Mouse (Mus musculus) stomach, embryonic 14.5 days (tissue): ENCODE measurements around the gene Rnd3. TPM values are rescaled to one million over a fixed set of nuclear protein-coding genes. Genes with fewer than 3 reads are reported as not detected.

Experiments
- ATAC-seq: fragments of 200-750 bp; cut with Nextera tagmentation; 2 replicates; pipeline ENCODE4 v1.8.0; 2017; ENCODE audit warnings: low read depth, moderate TSS enrichment; ENCODE audit not compliant: insufficient number of reproducible peaks, insufficient read depth, low FRiP score
- H3K27ac ChIP-seq: fragments of 300-500 bp; sonication (generic); 2 replicates; pipeline ENCODE4 v1.5.1; 2014; ENCODE audit warnings: mild to moderate bottlenecking, low read length, moderate library complexity, mixed read lengths
- H3K27me3 ChIP-seq: fragments of 300-500 bp; sonication (generic); 2 replicates; pipeline ENCODE4 v1.6.1; 2014; ENCODE audit warnings: low read length, control low read depth, mixed read lengths; ENCODE audit not compliant: control insufficient read depth, insufficient read depth
- H3K36me3 ChIP-seq: fragments of 300-500 bp; sonication (generic); 2 replicates; pipeline ENCODE4 v1.6.1; 2014; ENCODE audit warnings: mild to moderate bottlenecking, control low read depth, low read length, moderate library complexity, mixed read lengths; ENCODE audit not compliant: control insufficient read depth, insufficient read depth
- H3K4me1 ChIP-seq: fragments of 300-500 bp; sonication (generic); 2 replicates; pipeline ENCODE4 v1.6.1; 2014; ENCODE audit warnings: low read length, control low read depth, mixed read lengths; ENCODE audit not compliant: control insufficient read depth, insufficient read depth
- H3K4me2 ChIP-seq: fragments of 300-500 bp; sonication (generic); replicated peaks from 2 replicates; pipeline ENCODE4 v1.6.1; 2014; ENCODE audit warnings: low read depth, low read length, control low read depth
- H3K4me3 ChIP-seq: fragments of 300-500 bp; sonication (generic); 2 replicates; pipeline ENCODE4 v1.5.1; 2014; ENCODE audit warnings: low read depth, low read length, control low read depth
- H3K9ac ChIP-seq: fragments of 300-500 bp; sonication (generic); replicated peaks from 2 replicates; pipeline ENCODE4 v1.6.1; 2014; ENCODE audit warnings: low read depth, mild to moderate bottlenecking, control low read depth, low read length, moderate library complexity, mixed read lengths
- H3K9me3 ChIP-seq: fragments of 300-500 bp; sonication (generic); 2 replicates; pipeline ENCODE4 v1.6.1; 2016; ENCODE audit warnings: low read depth, low read length, control low read depth; ENCODE audit not compliant: control insufficient read depth
- WGBS: fragments of 180-500 bp; shearing (Covaris S2); extraction: QIAGEN DNeasy Blood & Tissue Kit; methylation state at CpG from one replicate; pipeline ENCODE4 v1.1.7; 2014; 5-methylcytosine and 5-hydroxymethylcytosine counted together
- polyA plus RNA-seq: library from polyadenylated mRNA; unstranded; fragments of >200 nt; fragmentation: Nextera tagmentation; extraction: Ambion mirVana; gene quantifications from 2 replicates; pipeline ENCODE4 v1.2.1, GENCODE M21; 2014

Rnd3 gene
- 97.3 and 107 TPM in 2 replicates for polyA plus RNA-seq

DNA sequence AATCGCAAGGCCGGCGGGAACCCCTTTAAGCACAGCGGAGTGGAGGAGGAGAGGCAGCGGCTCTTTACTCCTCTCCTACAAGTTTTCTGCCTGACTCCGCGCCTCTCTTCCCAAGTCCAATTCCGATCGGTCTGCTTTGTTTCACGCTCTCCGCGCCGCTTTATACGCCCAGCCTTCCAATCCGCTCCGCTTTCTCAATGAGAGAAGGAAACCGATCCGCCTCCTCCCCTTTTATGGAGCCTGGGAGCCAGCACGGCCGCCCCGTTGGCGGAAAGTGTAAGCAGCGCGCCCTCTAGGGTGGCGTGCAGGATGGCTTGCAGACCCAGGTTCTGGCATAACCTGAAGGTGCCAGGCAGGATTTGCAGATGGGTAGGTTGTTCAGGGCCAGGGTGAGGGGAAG is at the start of gene Rnd3:
Gene Rnd3 (minus strand): TSS at position 137 of the 400 bp plus-strand sequence.
- peak; percentile 87 for ATAC-seq
- peak within 1 kb of the TSS; percentile 93 for H3K4me3 ChIP-seq
- H3K4me1 ChIP-seq: peaks cover 11% of the 10 kb centered on the region; the same call in 1 of the 2 replicates
- no peaks in the 10 kb centered on the region for H3K36me3 ChIP-seq
- peak within 1 kb of the TSS; percentile 96 for H3K27ac ChIP-seq
- peak within 1 kb of the TSS; percentile 93 for H3K9ac ChIP-seq
- H3K4me2 ChIP-seq: peak within 1 kb of the TSS; percentile 70
- no peaks in the 10 kb centered on the region for H3K27me3 ChIP-seq
- H3K9me3 ChIP-seq: no peaks in the 10 kb centered on the region
- WGBS: 0% methylated on average over 25 of the region's 25 CpGs

DNA sequence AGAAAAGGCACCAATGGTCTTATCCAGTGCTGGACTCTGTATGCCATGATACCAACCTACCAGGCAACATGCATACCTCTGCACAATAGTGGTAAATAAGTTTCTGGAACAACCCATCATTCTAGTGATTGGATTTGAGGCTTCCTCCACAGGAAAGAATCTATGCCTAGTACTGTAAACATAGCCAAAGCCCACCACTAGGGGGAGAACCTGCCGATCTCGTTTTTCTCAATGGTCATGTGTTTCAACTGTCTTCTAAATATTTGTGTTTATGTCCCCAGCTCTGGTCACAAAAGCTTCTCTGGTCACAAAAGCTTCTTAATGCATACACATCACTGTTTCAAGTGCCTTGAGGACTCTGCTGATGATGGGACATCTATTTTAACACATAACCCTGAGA is 43.4 kb upstream of the Rnd3 start:
- whole genome bisulfite sequencing: 58% methylated on average over 2 of the region's 2 CpGs
- Histone ChIP-seq H3K4me1 (no peaks in the 10 kb centered on the region), H3K27ac (no peak overlapping the region)

DNA sequence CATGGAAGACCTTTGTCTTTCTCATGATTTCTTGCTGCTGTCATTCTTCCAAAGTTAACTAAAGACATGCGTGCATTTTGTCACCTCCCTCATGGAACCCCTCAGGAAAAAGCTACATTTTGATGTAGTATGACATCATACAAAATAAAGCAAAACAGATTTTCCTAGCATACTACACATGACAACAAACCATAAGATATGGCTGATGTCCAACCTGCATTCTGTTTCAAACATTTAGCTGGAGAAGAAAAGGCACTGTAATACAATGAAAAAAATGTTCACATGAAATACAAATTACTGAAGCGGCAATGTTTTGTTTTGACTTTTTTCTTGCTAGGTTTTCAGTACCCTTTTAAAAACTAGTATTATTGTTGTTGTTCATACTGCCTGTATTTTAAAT is 36.9 kb upstream of the Rnd3 start:
- no peaks in the 10 kb centered on the region for H3K4me1 ChIP-seq
- H3K9me3 ChIP-seq: no peaks in the 10 kb centered on the region
- H3K4me3 ChIP-seq: no peak overlapping the region
- 92% methylated on average over 2 of the region's 2 CpGs for WGBS
- ATAC-seq: no peak
- H3K27ac ChIP-seq: no peak overlapping the region
- no peaks in the 10 kb centered on the region for H3K27me3 ChIP-seq
- H3K4me2 ChIP-seq: no peak overlapping the region
- no peaks in the 10 kb centered on the region for H3K36me3 ChIP-seq
- no peak overlapping the region for H3K9ac ChIP-seq

More for the DNA sequence above, 43.4 kb upstream of the Rnd3 start:
- Histone ChIP-seq H3K27me3 (no peaks in the 10 kb centered on the region), H3K36me3 (no peaks in the 10 kb centered on the region), H3K4me3 (no peak overlapping the region), H3K4me2 (no peak overlapping the region), H3K9me3 (no peaks in the 10 kb centered on the region), H3K9ac (no peak overlapping the region)
- no peak for ATAC-seq

DNA sequence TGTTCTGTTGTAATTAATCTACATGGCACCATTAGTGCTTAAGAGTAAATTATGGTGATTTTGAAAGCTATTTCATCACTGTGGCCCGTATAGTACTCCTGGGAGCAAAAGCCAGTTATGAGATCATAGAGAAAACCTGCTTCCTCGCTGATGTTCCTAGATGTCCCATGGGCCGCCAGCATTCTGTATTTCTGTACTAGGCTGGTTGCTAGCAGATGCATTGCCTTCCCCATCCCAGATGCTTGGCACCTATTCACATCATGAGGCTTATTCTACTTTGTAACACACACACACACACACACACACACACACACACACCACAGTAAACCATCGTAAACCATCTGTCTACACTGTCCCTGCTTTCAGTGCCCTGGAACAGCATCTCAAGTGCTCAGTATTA is 34.1 kb upstream of the Rnd3 start:
- Histone ChIP-seq H3K4me2 (no peak overlapping the region), H3K27me3 (no peaks in the 10 kb centered on the region), H3K27ac (no peak overlapping the region), H3K36me3 (no peaks in the 10 kb centered on the region), H3K9me3 (no peaks in the 10 kb centered on the region), H3K9ac (no peak overlapping the region), H3K4me3 (no peak overlapping the region), H3K4me1 (no peaks in the 10 kb centered on the region)
- ATAC-seq: no peak
- 94% methylated on average over 4 of the region's 4 CpGs for WGBS

DNA sequence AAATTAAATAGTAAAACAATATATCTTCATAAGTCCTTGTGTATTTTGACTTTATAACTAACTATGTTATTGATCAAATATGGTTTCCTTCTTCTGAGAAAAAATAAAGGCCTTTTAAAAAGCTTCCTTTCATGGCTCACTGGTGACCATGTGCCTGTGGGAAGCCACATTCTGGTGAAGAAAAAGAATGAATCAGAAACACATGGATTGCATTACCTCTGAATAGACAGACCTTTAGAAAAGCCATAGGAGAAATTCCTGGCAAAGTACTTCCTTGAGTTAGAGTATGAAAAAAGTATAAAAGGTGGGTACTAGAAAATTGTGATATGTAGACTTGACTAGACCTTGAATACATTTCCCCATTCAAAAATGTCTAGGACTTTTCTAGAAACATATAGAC is 32.5 kb upstream of the Rnd3 start:
- Histone ChIP-seq H3K9me3 (no peaks in the 10 kb centered on the region), H3K4me3 (no peak overlapping the region), H3K4me1 (0 out of 2 replicates have a peak, but pooled peaks cover 4% of the 10 kb centered on the region), H3K27me3 (no peaks in the 10 kb centered on the region), H3K36me3 (no peaks in the 10 kb centered on the region), H3K27ac (no peak overlapping the region), H3K9ac (no peak overlapping the region), H3K4me2 (no peak overlapping the region)
- ATAC-seq: no peak

DNA sequence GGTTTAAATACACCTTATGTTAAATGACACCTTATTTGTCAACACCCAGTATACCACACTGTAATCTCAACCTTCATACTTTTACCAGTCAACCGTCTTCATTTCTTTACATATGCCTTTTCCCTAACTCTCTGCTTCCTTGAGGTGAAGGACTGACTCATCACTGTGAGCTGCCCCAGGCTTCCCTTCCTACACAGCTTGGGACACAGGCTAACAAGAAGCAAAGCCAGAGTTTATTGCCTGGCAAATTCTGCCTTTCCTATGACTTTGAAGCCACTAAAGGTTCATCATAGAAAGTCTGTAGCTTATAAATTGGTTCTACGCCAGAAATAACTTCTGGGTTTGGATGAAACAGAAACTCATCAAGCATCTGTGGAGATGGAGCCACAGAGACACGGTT is 30.2 kb upstream of the Rnd3 start:
- WGBS: 70% methylated on average over 3 of the region's 3 CpGs
- no peak for ATAC-seq
- Histone ChIP-seq H3K27ac (no peak overlapping the region), H3K36me3 (no peaks in the 10 kb centered on the region), H3K9ac (no peak overlapping the region), H3K27me3 (no peaks in the 10 kb centered on the region), H3K9me3 (no peaks in the 10 kb centered on the region), H3K4me1 (0 out of 2 replicates have a peak, but pooled peaks cover 4% of the 10 kb centered on the region), H3K4me2 (no peak overlapping the region), H3K4me3 (no peak overlapping the region)

DNA sequence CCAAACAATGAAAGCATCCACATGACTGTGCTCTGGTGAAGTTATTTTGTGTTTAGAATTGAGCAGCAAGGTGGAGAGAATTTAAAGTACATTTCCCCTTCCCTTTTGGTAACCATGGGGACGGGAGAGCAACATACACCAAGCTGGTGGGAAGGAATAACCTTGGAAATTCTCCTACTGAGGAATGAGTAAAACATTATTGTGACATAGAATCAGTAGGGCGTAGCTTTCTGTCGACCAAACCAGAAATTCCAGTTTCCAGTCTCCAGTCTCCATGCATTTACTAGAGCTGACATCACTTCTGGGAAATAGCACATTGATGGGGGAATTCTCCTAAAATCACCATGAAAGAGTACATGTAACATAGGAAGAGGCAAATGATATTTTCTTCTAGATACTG is 28.7 kb upstream of the Rnd3 start:
- Histone ChIP-seq H3K9me3 (no peaks in the 10 kb centered on the region), H3K9ac (no peak overlapping the region), H3K36me3 (no peaks in the 10 kb centered on the region), H3K27ac (no peak overlapping the region), H3K27me3 (no peaks in the 10 kb centered on the region), H3K4me3 (no peak overlapping the region), H3K4me2 (no peak overlapping the region), H3K4me1 (0 out of 2 replicates have a peak, but pooled peaks cover 4% of the 10 kb centered on the region)
- 0 out of 2 replicates have a peak, but pooled peaks have one; percentile 63 for ATAC-seq
- 59% methylated on average over 3 of the region's 3 CpGs for WGBS

DNA sequence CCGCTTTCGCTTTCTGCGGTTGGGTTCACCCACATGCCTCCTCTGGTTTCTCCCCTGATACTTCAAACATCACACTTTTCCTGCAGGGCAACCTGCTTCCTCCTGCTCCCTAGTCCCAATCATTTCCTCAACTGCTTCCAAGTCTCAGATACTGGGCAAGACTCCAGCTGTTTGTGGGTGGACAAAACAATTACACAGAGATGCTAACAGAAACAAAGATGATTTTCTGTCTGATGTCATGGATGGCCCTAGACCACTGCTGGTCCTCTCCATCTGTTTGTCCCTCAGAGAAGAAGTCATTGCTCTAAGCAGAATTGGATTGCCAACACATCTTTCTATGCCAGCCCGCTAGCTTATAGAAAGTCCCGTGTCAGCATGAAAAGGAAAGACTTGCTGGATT is 26.4 kb upstream of the Rnd3 start:
- Histone ChIP-seq H3K27ac (no peak overlapping the region), H3K27me3 (no peaks in the 10 kb centered on the region), H3K4me1 (0 out of 2 replicates have a peak, but pooled peaks cover 4% of the 10 kb centered on the region), H3K36me3 (no peaks in the 10 kb centered on the region), H3K9me3 (no peaks in the 10 kb centered on the region), H3K4me2 (no peak overlapping the region), H3K4me3 (no peak overlapping the region), H3K9ac (no peak overlapping the region)
- ATAC-seq: no peak
- WGBS: 89% methylated on average over 5 of the region's 5 CpGs

DNA sequence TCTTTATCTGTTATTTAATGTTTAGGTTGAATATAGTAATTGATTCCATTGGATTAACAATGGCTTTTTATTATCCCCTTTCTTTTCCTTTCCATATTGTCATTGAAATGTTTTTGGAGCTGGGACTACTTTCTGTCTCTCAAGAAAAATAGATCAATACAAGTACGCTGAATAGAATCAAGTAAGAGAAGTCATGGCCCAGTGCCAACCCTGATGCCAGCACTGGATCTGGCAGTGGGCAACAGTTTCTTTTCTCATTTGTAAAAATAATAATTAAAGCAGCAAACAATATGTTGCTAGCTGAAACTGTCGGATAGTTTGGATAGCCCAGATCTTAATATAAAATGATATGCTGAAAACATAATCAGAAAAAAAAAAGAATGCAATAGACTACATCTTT is 12.2 kb upstream of the Rnd3 start:
- Histone ChIP-seq H3K27ac (no peak overlapping the region), H3K4me2 (no peak overlapping the region), H3K4me1 (no peaks in the 10 kb centered on the region; the same call in 1 of the 2 replicates), H3K4me3 (no peak overlapping the region), H3K27me3 (no peaks in the 10 kb centered on the region), H3K36me3 (no peaks in the 10 kb centered on the region), H3K9ac (no peak overlapping the region), H3K9me3 (no peaks in the 10 kb centered on the region)
- 88% methylated on average over 2 of the region's 2 CpGs for WGBS
- ATAC-seq: no peak
